20 mouse cellular contexts compared by ENCODE assay signal in the genomic region with DNA sequence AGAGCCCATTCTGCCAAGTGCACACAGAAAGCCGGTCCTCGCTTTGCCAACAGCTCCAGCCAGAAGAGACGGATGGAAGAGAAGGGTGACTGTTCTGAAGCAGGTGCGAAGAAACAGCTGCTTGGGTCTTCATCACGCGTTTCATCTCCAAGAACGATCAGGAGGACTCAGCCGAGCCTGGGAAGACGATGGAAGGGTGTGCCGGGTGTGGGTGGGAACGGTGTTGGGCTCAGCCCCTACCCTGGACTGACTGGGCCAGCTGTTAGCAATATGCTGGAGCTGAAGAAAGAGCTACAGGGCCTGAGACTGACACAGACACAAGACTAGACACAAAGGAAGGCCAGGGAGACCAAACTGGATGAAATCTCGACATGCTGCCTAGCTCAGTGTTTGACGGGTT.
"Had no signal": no experiment of that assay in that cellular context is flagged by ENCODE, and none has a peak within 500 bp of the region (broad histone marks: within the 10 kb centered on the region; RNA-seq: fewer than 3 reads in every experiment).

No protein-coding gene starts in this region.

- H3K36me3 ChIP-seq: lung, embryonic 15.5 days; midbrain, embryonic 13.5 days; midbrain, embryonic 15.5 days; neural tube, embryonic 13.5 days; neural tube, embryonic 15.5 days had no signal

- H3K27me3 ChIP-seq: lung, embryonic 15.5 days; megakaryocyte, embryonic 14.5 days; midbrain, embryonic 13.5 days; midbrain, embryonic 15.5 days; neural tube, embryonic 13.5 days; neural tube, embryonic 15.5 days had no signal

- ATAC-seq: lung, postnatal 0 days; midbrain, embryonic 13.5 days; midbrain, embryonic 15.5 days had no signal

- DNase-seq: lung, adult 2 months; lung, postnatal 14 days; lung, postnatal 36 days; retina, postnatal 1 day; right cerebral cortex, adult 18-20 months; right cerebral cortex, postnatal 25 days; right cerebral cortex, postnatal 4 days; spleen, adult 18-20 months; thymus, adult 18-20 months; thymus, postnatal 14 days; thymus, postnatal 36 days had no signal

- H3K9ac ChIP-seq: lung, embryonic 15.5 days; midbrain, embryonic 13.5 days; midbrain, embryonic 15.5 days; neural tube, embryonic 13.5 days; neural tube, embryonic 15.5 days had no signal

- H3K9me3 ChIP-seq: lung, embryonic 15.5 days; megakaryocyte, embryonic 14.5 days; midbrain, embryonic 13.5 days; midbrain, embryonic 15.5 days; neural tube, embryonic 13.5 days; neural tube, embryonic 15.5 days had no signal

- H3K4me3 ChIP-seq: lung, embryonic 15.5 days; megakaryocyte, embryonic 14.5 days; midbrain, embryonic 13.5 days; midbrain, embryonic 15.5 days; neural tube, embryonic 13.5 days; neural tube, embryonic 15.5 days had no signal

- H3K4me2 ChIP-seq: lung, embryonic 15.5 days; midbrain, embryonic 11.5 days; midbrain, embryonic 13.5 days; midbrain, embryonic 15.5 days; neural tube, embryonic 13.5 days; neural tube, embryonic 15.5 days had no signal

- H3K27ac ChIP-seq: lung, embryonic 15.5 days; macrophage; midbrain, embryonic 13.5 days; midbrain, embryonic 15.5 days; neural tube, embryonic 13.5 days; neural tube, embryonic 15.5 days had no signal
